Mouse (Mus musculus) liver, adult (tissue): Measurements from ENCODE around the gene F11r.
A peak's percentile ranks its signal among the peaks of the same experiment; 100 is the strongest.

Source experiments
- GATA4 ChIP-seq: IDR thresholded peaks from 2 replicates; pipeline ENCODE4 v1.6.1; 2014; ENCODE audit warnings: mild to moderate bottlenecking, low read length; ENCODE audit not compliant: insufficient replicate concordance

F11r gene

DNA sequence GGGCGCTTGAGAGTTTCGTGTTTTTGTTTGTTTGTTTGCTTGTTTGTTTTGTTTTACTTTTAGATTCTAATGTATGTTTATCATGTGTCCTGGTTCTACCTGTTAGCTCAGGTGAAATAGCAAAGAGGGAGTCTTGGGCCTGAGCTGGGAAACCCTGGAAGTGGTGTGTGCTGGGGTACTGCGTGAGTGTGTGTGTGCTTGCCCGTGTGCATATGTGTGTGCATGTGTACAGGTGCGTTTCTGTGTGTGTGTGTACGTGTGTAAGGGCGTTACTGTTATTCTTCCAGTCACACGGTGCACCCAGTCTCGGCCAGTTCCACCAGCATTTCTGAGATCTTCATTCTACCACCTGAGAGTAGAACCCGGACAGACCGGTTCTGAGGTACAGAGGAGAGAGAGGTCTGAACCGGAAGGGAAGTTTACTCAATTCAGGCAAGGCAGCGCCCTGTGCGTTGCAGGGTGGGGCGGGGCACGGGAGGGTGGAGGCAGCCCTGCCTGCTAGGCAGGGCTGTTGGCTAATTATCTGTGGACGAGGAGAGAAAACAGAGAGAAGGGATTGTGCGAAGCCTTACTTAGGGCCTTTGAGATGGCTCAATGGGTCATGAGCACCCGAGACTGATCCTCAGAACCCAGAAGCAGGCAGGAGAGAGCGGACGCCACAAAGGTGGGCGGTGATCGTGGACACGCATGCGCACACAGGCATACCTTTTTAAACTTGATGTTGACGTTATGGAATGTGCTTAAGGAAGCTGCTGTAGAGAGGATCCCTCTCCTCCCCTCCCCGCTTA is 40.6 kb downstream of the F11r start:
- TF ChIP-seq GATA4, result no peak

- TF ChIP-seq GATA4, result no peak
Observed at GRCm38 (mm10) chr1:171478968-171479367, 41.6 kb downstream of the F11r start.

DNA sequence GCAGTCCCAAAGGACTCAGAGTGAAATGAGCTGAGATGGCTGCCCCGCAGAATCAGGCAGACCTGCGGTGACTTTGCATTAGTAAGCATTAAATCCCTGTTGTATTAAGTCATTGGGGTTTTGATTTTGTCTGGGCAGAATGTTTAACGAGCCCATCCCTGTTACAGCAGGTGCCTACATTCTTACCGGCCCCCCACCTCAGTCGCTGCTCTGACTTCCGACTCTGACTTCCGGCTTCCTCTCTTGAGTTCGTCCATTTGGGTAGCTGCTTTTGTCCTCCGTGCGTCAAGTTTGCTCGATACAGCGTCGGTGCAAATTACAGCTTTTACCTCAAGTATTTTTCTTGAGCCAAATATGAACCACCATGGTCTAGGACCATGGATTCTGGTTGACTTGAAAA is 56.9 kb downstream of the F11r start:
- no peak for TF ChIP-seq GATA4

DNA sequence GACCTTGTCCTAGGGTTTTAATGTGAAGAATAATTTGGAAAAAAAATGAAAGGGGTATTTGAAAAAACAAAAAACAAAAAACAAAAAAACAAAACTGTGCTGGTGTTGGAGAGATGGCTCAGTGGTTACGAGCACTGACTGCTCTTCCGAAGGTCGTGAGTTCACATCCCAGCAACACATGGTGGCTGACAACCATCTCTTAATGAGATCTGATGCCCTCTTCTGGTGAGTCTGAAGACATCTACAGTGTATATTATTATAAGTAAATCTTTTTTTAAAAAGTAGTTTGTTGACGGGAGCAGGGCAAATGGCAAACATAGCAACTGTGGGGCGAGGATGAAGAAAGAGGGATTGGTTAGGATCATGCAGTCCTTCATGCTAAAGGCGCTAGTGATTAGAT is 58.0 kb downstream of the F11r start:
- TF ChIP-seq GATA4, result no peak

DNA sequence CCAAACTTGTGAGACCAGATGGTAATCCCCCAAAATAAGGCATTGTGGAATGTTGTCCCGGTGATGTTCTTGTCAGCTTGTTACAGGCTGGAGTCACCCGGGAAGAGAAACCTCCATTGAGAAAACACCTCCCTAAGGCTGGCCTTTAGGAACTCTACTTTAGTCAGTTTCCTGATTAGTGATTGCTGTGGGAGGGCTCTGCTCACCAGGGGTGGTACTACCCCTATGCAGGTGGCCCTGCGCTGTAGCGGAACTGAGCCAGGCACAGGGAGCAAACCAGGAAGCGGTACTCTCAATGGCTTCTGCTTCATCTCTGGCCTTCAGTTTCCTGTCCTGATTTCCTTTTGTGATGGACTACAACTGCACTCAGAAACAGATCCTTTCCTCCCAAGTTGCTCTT is 62.5 kb downstream of the F11r start:
- no peak for TF ChIP-seq GATA4

- TF ChIP-seq GATA4, result no peak
Observed at GRCm38 (mm10) chr1:171501016-171501610, 63.8 kb downstream of the F11r start.

GRCm38 (mm10) chr1:171501636-171502080 is 64.3 kb downstream of the F11r start:
- no peak for TF ChIP-seq GATA4

GRCm38 (mm10) chr1:171502388-171503249 is 65.3 kb downstream of the F11r start:
- TF ChIP-seq GATA4, result no peak

DNA sequence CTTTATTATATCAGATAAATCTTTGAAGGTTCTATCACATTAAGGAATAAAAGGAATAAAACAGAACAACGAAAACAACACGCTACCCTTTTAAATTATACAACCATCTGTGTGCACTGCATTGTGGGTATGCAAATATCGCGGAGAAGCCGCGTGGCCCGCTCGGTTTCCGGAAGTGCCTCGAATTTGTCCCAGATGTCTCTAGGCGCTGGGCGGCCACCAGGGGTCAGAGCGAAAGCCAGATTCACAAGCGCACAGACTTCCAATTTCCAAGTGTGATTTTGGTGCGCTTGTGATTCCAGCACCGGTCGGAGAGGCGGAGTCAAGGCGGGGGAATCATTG is 65.9 kb downstream of the F11r start, which contains the start of gene Alyref2:
Alyref2 (plus strand) TSS at position 229 of the 342 bp plus-strand sequence.
- no peak for TF ChIP-seq GATA4

GRCm38 (mm10) chr1:171503592-171504291 is 66.4 kb downstream of the F11r start:
- TF ChIP-seq GATA4, result peak; percentile 33; the same call in 1 of the 2 replicates

- TF ChIP-seq GATA4, result no peak
Observed at GRCm38 (mm10) chr1:171504586-171504985, 67.3 kb downstream of the F11r start.

DNA sequence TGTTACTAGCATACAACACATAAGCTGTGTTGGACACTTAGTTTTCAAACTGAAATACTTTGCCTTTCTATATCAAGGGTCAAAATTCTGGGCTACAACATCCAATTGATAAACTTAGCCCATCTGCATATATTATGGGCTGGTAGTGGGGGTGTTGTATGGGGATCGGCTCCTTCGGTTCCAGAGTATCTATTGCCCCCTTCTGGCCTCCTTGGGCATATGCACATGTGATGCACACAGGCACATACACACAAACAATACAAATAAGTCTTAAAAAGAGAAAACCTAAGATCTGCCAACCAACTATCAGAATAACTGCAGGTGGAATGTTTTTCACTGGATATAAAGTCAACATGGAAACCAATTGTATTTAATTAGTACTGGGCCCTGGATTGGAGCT is 75.9 kb downstream of the F11r start:
- TF ChIP-seq GATA4, result no peak

DNA sequence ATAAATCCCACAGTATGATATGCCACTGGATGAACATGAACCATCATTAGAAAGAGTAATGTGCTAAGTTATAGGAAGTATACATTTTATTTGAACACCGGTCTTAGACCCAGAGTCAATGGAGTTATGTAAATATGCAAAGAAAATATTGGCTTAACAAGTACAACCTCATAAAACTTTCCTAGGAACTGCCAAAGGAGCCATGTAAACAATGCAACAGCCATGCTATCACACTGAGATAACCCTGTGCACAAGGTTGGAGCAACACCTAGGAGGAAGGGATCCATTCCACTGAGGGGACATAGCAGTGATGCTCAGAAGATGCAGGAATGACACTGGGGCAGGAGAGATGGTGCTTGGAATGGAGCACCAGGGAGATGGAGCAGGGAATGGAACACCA is 76.4 kb downstream of the F11r start:
- no peak for TF ChIP-seq GATA4
